In the genomic region with DNA sequence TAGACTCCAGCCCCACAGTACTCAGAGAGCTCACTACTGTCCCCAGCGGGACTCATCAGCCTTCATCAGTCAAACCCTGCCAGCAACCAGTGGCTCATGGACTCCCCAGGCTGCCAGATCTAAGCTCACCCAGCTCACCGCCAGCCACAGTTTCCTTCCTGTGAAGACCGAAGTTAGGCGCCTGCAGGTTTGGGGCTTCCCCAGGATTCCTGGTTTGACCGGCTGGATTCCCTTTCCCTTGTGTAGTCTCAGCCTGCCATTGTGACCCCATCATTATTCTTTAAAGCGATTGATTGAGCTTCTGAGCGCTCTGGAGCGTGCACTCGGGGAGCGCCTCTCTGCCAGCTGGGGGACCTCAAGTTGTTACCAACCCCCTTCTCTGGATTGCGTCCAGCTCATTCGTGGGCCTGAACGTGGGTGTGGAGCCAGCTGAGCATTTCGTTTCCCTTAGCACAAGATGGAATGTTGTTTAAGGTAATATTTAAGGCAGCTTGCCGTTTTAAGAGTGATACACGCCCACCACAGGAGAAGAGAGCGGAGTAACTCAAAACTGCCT, we compare ENCODE assay signal across 8 mouse cellular contexts.
DNase-seq lines count a peak whose midpoint lies in the region; ATAC-seq and TF ChIP-seq lines count a peak whose summit lies in the region.

No protein-coding gene starts in this region.

- intact Hi-C loops in gastrocnemius, adult 2 months (cut with DNase I): no loop called here
- intact Hi-C loops in gastrocnemius, postnatal 36 days (cut with DNase I): loop anchor here (5.0 kb wide), 1 partner anchor 75 kb away; no protein-coding TSS in a partner anchor
- intact Hi-C loops in left cerebral cortex, postnatal 25 days (cut with DNase I): loop anchor here (5.0 kb wide), 1 partner anchor 85 kb away; no protein-coding TSS in a partner anchor

- no peak for TF ChIP-seq POLR2A in embryonic fibroblast, embryonic 13.5 days (IDR thresholded peaks at IDR 0.05; ENCODE audit: low read depth, low read length)

- H3K4me3 ChIP-seq in gastrocnemius, adult 2 months: no peak overlapping the region
- H3K4me3 ChIP-seq in embryonic fibroblast, embryonic 13.5 days (ENCODE audit: insufficient read depth, low read length): no peak overlapping the region

- peaks cover 5% of the 10 kb centered on the region for H3K4me1 ChIP-seq in embryonic fibroblast, embryonic 13.5 days (ENCODE audit: control insufficient read depth, insufficient read depth, low read length)

- ATAC-seq in cerebellum, adult (ENCODE audit: insufficient number of reproducible peaks, low FRiP score, low TSS enrichment): no peak

- TF ChIP-seq CTCF in gastrocnemius, adult 2 months (IDR thresholded peaks at IDR 0.05): no peak
- no peak for TF ChIP-seq CTCF in embryonic fibroblast, embryonic 13.5 days (IDR thresholded peaks at IDR 0.05; ENCODE audit: borderline replicate concordance, insufficient read depth, low read length)

- DNase-seq in gastrocnemius, adult 2 months: peak; percentile 50
- DNase-seq in gastrocnemius, postnatal 36 days: no peak
- peak; percentile 70 for DNase-seq in CD4-positive, CD25-positive, alpha-beta regulatory T cell, adult 2 months (ENCODE audit: low read depth, low spot score)
- peak; percentile 36 to 82 for DNase-seq in left cerebral cortex, postnatal 25 days (ENCODE audit: low spot score in 2 of 2)
- peak; percentile 66 to 68 for DNase-seq in right cerebral cortex, postnatal 10 days (ENCODE audit: low spot score in 2 of 2)
- DNase-seq in cerebellum, adult 9-10 months: no peak

- peak overlapping the region; percentile 76 for H3K27ac ChIP-seq in gastrocnemius, adult 2 months
- H3K27ac ChIP-seq in embryonic fibroblast, embryonic 13.5 days (ENCODE audit: insufficient read depth, low read length): peak overlapping the region; percentile 83

Comparison
In these comparisons a context has a peak if more than half of its experiments do, and no peak if none do; other contexts are left out.
1. DNase-seq: peak in gastrocnemius, adult 2 months (single experiment), CD4-positive, CD25-positive, alpha-beta regulatory T cell, adult 2 months (single experiment), left cerebral cortex, postnatal 25 days (2 of 2) and right cerebral cortex, postnatal 10 days (2 of 2); none in gastrocnemius, postnatal 36 days (0 of 2) and cerebellum, adult 9-10 months (single experiment).